Mouse (Mus musculus): ENCODE data around the gene Aqp9. TPM values are rescaled to one million over a fixed set of nuclear protein-coding genes. Genes with fewer than 3 reads are reported as not detected.

The Aqp9 gene
- polyA plus RNA-seq, 1 experiment from 2014 or later: 0.74 TPM

GRCm38 (mm10) chr9:71120924-71121323 lies 47.6 kb downstream of the Aqp9 start:
- Histone ChIP-seq H3K9ac (no peak overlapping the region), H3K27me3 (replicated peaks) (no peaks in the 10 kb centered on the region), H3K4me3 (replicated peaks) (no peak overlapping the region), H3K9me3 (no peaks in the 10 kb centered on the region), H3K4me2 (replicated peaks) (no peak overlapping the region), H3K27ac (no peak overlapping the region), H3K36me3 (no peaks in the 10 kb centered on the region), H3K4me1 (replicated peaks) (no peaks in the 10 kb centered on the region)
- WGBS: 73% methylated on average over 9 of the region's 9 CpGs
- ATAC-seq: no peak

DNA sequence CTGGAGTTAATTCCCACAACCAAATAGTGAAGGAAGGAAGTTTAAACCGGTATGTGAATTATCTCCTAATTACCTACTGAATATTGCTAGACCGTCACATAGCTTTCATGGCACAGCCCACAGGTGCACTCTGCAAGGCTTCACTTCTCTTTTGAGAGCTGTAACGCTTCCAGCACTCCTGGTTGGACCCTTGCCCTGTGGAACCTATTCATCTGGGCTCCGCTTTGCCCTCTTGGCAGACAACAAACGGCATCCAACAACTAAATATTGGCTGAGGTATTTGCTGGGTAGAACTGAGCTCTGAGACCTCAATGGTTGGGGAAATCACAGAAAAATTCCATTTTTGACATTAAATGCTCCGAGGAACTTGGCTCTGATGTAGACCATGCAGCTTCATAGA lies 55.3 kb downstream of the Aqp9 start:
- no peak overlapping the region for H3K27ac ChIP-seq
- H3K9ac ChIP-seq: no peak overlapping the region
- H3K4me1 ChIP-seq (replicated peaks): no peaks in the 10 kb centered on the region
- H3K36me3 ChIP-seq: no peaks in the 10 kb centered on the region
- no peak overlapping the region for H3K4me2 ChIP-seq (replicated peaks)
- ATAC-seq: no peak
- 80% methylated on average over 6 of the region's 6 CpGs for WGBS
- H3K9me3 ChIP-seq: no peaks in the 10 kb centered on the region
- no peaks in the 10 kb centered on the region for H3K27me3 ChIP-seq (replicated peaks)
- no peak overlapping the region for H3K4me3 ChIP-seq (replicated peaks)

DNA sequence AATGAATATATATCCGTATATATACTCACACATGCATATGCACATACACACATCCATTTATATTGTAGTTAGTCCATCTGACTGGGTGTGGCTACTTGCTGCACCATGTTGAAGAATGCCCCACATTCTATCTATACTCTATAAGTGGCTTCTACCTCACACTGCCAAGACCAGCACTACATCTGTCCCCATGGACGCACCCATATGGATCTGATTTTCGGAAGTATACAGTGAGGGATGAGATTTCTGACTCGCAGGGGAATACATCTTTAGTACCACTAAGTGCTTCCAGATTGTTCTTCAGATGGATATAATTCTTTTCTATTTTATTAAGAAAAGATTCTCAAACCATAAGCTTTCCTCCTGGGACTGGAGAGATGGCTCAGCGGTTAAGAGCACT lies 65.0 kb downstream of the Aqp9 start:
- Histone ChIP-seq H3K4me3 (replicated peaks) (no peak overlapping the region), H3K36me3 (no peaks in the 10 kb centered on the region), H3K4me1 (replicated peaks) (no peaks in the 10 kb centered on the region), H3K27me3 (replicated peaks) (no peaks in the 10 kb centered on the region), H3K27ac (no peak overlapping the region), H3K9me3 (no peaks in the 10 kb centered on the region), H3K9ac (no peak overlapping the region), H3K4me2 (replicated peaks) (no peak overlapping the region)
- 94% methylated on average over 5 of the region's 5 CpGs for WGBS
- ATAC-seq: no peak

DNA sequence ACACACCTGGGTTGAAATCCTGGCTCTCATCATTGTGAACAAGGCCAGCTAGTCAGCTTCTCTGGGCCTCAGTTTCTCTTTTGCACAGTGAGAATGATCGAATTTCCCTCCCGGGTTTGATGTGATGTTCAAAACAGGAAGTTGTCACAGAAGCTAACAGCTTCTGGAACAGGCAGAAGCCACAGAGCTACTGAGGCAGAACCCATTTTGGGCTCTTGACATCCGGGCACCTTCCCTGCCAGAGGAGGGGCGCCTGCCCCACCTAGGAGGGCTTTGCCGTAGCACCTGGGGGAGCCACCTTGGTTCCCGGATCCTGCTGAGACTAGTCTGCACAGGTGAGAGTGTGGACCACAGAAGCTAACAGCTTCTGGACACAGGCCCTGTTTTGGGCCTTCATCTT lies 74.4 kb downstream of the Aqp9 start:
- Histone ChIP-seq H3K4me3 (replicated peaks) (no peak overlapping the region), H3K27ac (no peak overlapping the region), H3K36me3 (no peaks in the 10 kb centered on the region), H3K4me2 (replicated peaks) (no peak overlapping the region), H3K27me3 (replicated peaks) (no peaks in the 10 kb centered on the region), H3K4me1 (replicated peaks) (no peaks in the 10 kb centered on the region), H3K9ac (no peak overlapping the region), H3K9me3 (no peaks in the 10 kb centered on the region)
- ATAC-seq: no peak
- WGBS: 90% methylated on average over 6 of the region's 6 CpGs

DNA sequence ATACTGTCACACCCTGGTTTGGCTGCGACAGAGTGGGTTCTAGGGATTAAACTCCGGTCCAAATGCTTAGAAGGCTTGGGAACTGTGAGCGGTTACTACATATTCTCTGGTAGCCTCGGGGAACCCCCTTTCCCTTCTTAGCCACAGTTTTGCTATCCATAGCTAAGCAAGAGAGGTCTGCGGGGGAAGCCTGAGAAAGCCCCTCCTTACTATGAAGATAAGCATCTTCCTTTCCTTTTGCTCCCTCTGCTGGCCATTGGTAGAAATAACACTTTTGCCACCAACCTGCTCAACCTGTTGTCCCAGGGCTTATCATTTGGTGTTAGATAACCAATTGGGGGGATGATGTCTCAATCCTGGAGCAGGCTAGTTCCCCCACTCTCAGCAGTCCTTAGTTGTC lies 76.4 kb downstream of the Aqp9 start:
- WGBS: 60% methylated on average over 5 of the region's 5 CpGs
- no peaks in the 10 kb centered on the region for H3K27me3 ChIP-seq (replicated peaks)
- no peak for ATAC-seq
- no peak overlapping the region for H3K4me2 ChIP-seq (replicated peaks)
- no peaks in the 10 kb centered on the region for H3K9me3 ChIP-seq
- H3K4me3 ChIP-seq (replicated peaks): no peak overlapping the region
- no peaks in the 10 kb centered on the region for H3K4me1 ChIP-seq (replicated peaks)
- H3K9ac ChIP-seq: no peak overlapping the region
- no peak overlapping the region for H3K27ac ChIP-seq
- H3K36me3 ChIP-seq: no peaks in the 10 kb centered on the region

DNA sequence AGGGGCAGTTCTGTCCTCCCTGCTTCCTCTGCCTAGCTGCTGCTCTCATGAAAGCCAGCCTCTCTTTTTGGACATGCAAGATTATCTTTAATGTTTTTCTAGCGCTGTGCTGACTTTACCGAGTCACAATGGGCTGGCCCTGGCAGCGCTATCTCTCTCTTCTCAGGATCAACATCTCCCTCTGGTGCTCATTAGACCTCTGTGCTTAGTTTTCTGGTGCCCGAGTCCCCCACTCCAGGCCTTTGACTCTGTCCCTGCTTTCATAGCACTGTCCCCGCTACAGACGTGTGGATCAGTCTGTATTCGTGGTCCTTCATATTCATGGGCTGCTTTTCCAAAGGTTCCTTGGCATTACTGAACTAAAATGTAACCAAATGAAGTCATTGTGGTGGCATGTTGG lies 89.3 kb downstream of the Aqp9 start:
- H3K27me3 ChIP-seq (replicated peaks): no peaks in the 10 kb centered on the region
- WGBS: 47% methylated on average over 7 of the region's 7 CpGs
- no peaks in the 10 kb centered on the region for H3K36me3 ChIP-seq
- H3K4me3 ChIP-seq (replicated peaks): no peak overlapping the region
- H3K4me1 ChIP-seq (replicated peaks): no peaks in the 10 kb centered on the region
- H3K27ac ChIP-seq: no peak overlapping the region
- no peak overlapping the region for H3K4me2 ChIP-seq (replicated peaks)
- no peak overlapping the region for H3K9ac ChIP-seq
- ATAC-seq: no peak; the same call in 1 of the 2 replicates
- H3K9me3 ChIP-seq: no peaks in the 10 kb centered on the region

DNA sequence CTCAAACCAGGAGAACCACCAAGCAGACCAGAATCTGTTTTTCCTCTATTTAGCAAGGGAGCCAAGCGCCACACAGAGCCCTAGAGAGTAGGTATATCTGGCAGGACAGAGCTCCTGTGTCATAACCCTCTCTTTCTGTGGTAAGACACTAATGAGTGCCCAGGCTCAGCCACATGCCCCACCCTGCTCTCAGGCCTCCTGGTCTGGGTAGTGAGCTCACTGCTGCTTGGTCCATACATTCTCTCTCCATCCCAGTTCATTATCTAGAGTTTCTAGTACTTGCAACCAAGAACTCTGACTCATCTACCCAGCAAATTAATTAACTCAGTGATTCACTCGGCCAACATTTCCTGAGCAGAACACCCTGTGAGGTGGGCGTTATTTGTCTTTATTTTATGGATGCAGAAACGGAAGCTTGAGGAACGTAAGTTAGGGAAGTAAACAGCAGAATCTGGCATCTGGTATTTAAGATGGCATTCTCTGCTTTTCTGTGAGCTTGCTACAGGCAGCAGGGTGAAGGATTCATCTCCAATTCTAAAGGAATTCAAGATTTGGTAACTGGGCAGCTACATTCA lies 91.1 kb downstream of the Aqp9 start:
- H3K4me1 ChIP-seq (replicated peaks): 0 out of 2 replicates have a peak, but pooled peaks cover 6% of the 10 kb centered on the region
- no peak overlapping the region for H3K4me3 ChIP-seq (replicated peaks)
- WGBS: 73% methylated on average over 5 of the region's 5 CpGs
- H3K9me3 ChIP-seq: no peaks in the 10 kb centered on the region
- no peaks in the 10 kb centered on the region for H3K27me3 ChIP-seq (replicated peaks)
- no peak for ATAC-seq
- H3K4me2 ChIP-seq (replicated peaks): no peak overlapping the region
- H3K9ac ChIP-seq: no peak overlapping the region
- H3K27ac ChIP-seq: no peak overlapping the region
- H3K36me3 ChIP-seq: no peaks in the 10 kb centered on the region

GRCm38 (mm10) chr9:71076201-71076648 lies 92.3 kb downstream of the Aqp9 start:
- no peak for ATAC-seq
- WGBS: 72% methylated on average over 12 of the region's 12 CpGs
- no peak overlapping the region for H3K9ac ChIP-seq
- H3K4me3 ChIP-seq (replicated peaks): no peak overlapping the region
- 0 out of 2 replicates have a peak, but pooled peaks cover 7% of the 10 kb centered on the region for H3K4me1 ChIP-seq (replicated peaks)
- H3K27me3 ChIP-seq (replicated peaks): no peaks in the 10 kb centered on the region
- H3K36me3 ChIP-seq: no peaks in the 10 kb centered on the region
- H3K27ac ChIP-seq: no peak overlapping the region
- no peaks in the 10 kb centered on the region for H3K9me3 ChIP-seq
- no peak overlapping the region for H3K4me2 ChIP-seq (replicated peaks)

DNA sequence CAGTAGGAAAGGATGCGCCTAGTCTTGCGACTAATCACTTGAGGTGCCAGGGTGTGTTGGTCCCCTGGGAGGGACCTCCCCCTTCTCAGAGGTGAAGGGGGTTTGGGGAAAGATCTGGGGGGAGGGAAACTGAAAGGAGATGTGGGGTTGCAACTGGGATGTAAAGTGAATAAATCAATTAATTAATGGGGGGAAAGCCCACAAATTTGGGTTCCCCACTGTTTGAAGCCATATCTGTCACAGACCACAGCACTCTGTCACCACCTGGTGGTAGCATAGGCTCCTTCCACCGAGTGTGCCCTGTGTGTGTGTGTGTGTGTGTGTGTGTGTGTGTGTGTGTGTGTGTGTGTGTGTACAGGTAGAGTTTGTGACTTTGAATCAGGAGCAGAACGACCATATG lies 94.7 kb downstream of the Aqp9 start:
- Histone ChIP-seq H3K4me2 (replicated peaks) (no peak overlapping the region), H3K36me3 (no peaks in the 10 kb centered on the region), H3K4me1 (replicated peaks) (0 out of 2 replicates have a peak, but pooled peaks cover 7% of the 10 kb centered on the region), H3K9me3 (no peaks in the 10 kb centered on the region), H3K4me3 (replicated peaks) (no peak overlapping the region), H3K9ac (no peak overlapping the region), H3K27me3 (replicated peaks) (no peaks in the 10 kb centered on the region), H3K27ac (no peak overlapping the region)
- ATAC-seq: no peak
- WGBS: 62% methylated on average over 4 of the region's 4 CpGs

GRCm38 (mm10) chr9:71073076-71073475 lies 95.4 kb downstream of the Aqp9 start:
- Histone ChIP-seq H3K4me1 (replicated peaks) (0 out of 2 replicates have a peak, but pooled peaks cover 7% of the 10 kb centered on the region), H3K9me3 (no peaks in the 10 kb centered on the region), H3K4me3 (replicated peaks) (no peak overlapping the region), H3K27ac (no peak overlapping the region), H3K27me3 (replicated peaks) (no peaks in the 10 kb centered on the region), H3K36me3 (no peaks in the 10 kb centered on the region), H3K4me2 (replicated peaks) (no peak overlapping the region), H3K9ac (no peak overlapping the region)
- no peak for ATAC-seq
- WGBS: 47% methylated on average over 4 of the region's 4 CpGs

- Histone ChIP-seq H3K4me1 (replicated peaks) (0 out of 2 replicates have a peak, but pooled peaks cover 7% of the 10 kb centered on the region), H3K9ac (no peak overlapping the region), H3K4me2 (replicated peaks) (no peak overlapping the region), H3K9me3 (no peaks in the 10 kb centered on the region), H3K27me3 (replicated peaks) (no peaks in the 10 kb centered on the region), H3K4me3 (replicated peaks) (no peak overlapping the region), H3K27ac (no peak overlapping the region), H3K36me3 (no peaks in the 10 kb centered on the region)
- no peak for ATAC-seq
- 69% methylated on average over 7 of the region's 7 CpGs for WGBS
Observed at GRCm38 (mm10) chr9:71072502-71072901, 96.0 kb downstream of the Aqp9 start.

GRCm38 (mm10) chr9:71071581-71072330 lies 96.7 kb downstream of the Aqp9 start:
- WGBS: 64% methylated on average over 7 of the region's 7 CpGs
- H3K4me1 ChIP-seq (replicated peaks): 0 out of 2 replicates have a peak, but pooled peaks cover 7% of the 10 kb centered on the region
- no peak overlapping the region for H3K4me3 ChIP-seq (replicated peaks)
- ATAC-seq: no peak
- H3K27me3 ChIP-seq (replicated peaks): no peaks in the 10 kb centered on the region
- no peaks in the 10 kb centered on the region for H3K9me3 ChIP-seq
- H3K36me3 ChIP-seq: no peaks in the 10 kb centered on the region
- H3K27ac ChIP-seq: no peak overlapping the region
- H3K9ac ChIP-seq: no peak overlapping the region
- no peak overlapping the region for H3K4me2 ChIP-seq (replicated peaks)

- H3K4me2 ChIP-seq (replicated peaks): no peak overlapping the region
- 92% methylated on average over 2 of the region's 2 CpGs for WGBS
- H3K36me3 ChIP-seq: no peaks in the 10 kb centered on the region
- H3K9ac ChIP-seq: no peak overlapping the region
- H3K9me3 ChIP-seq: no peaks in the 10 kb centered on the region
- H3K4me1 ChIP-seq (replicated peaks): 0 out of 2 replicates have a peak, but pooled peaks cover 7% of the 10 kb centered on the region
- no peaks in the 10 kb centered on the region for H3K27me3 ChIP-seq (replicated peaks)
- H3K4me3 ChIP-seq (replicated peaks): no peak overlapping the region
- no peak overlapping the region for H3K27ac ChIP-seq
- ATAC-seq: no peak
Observed at GRCm38 (mm10) chr9:71070628-71071027, 97.9 kb downstream of the Aqp9 start.
